Mouse (Mus musculus) right cerebral cortex, adult 2 months (tissue): ENCODE measurements at regions not wholly inside any gene's neighbourhood (a gene's known extent, or its start where the extent isn't known, plus 50 kb on each side); places are given as distances from the start of the nearest gene placed in this dataset.

Experiments
- DNase-seq, 2 experiments: peaks; one replicate each; pipeline ENCODE4 v3.0.0; 2021 to 2022; ENCODE audit warnings: low spot score in 2 of 2

- no peak for DNase-seq
Observed at GRCm38 (mm10) chr9:93969118-93969517, 568.8 kb downstream of the 1190002N15Rik start.

GRCm38 (mm10) chr9:93955235-93956040 lies 582.4 kb downstream of the 1190002N15Rik start:
- no peak for DNase-seq

GRCm38 (mm10) chr9:93948671-93949070 lies 589.2 kb downstream of the 1190002N15Rik start:
- no peak for DNase-seq

GRCm38 (mm10) chr9:93947053-93947452 lies 590.8 kb downstream of the 1190002N15Rik start:
- no peak for DNase-seq

GRCm38 (mm10) chr9:93940193-93940592 lies 597.7 kb downstream of the 1190002N15Rik start:
- no peak for DNase-seq

- no peak for DNase-seq
Observed at GRCm38 (mm10) chr9:93930684-93931083, 607.2 kb downstream of the 1190002N15Rik start.

GRCm38 (mm10) chr9:93889256-93889655 lies 648.6 kb downstream of the 1190002N15Rik start:
- no peak for DNase-seq

- DNase-seq = no peak
Observed at GRCm38 (mm10) chr9:93880112-93880511, 657.8 kb downstream of the 1190002N15Rik start.

GRCm38 (mm10) chr9:93879572-93879971 lies 658.3 kb downstream of the 1190002N15Rik start:
- DNase-seq = no peak

GRCm38 (mm10) chr9:93870778-93871177 lies 667.1 kb downstream of the 1190002N15Rik start:
- DNase-seq = no peak

GRCm38 (mm10) chr9:93857937-93858336 lies 679.9 kb downstream of the 1190002N15Rik start:
- no peak for DNase-seq

- DNase-seq = no peak
Observed at GRCm38 (mm10) chr9:93846411-93846810, 691.5 kb downstream of the 1190002N15Rik start.

GRCm38 (mm10) chr9:93843869-93844268 lies 694.0 kb downstream of the 1190002N15Rik start:
- DNase-seq = peak; percentile 7
